Mouse (Mus musculus) yolk sac, embryonic 10.5 days (tissue): ENCODE results near the gene Clca3a1.
"Not testable (repeated sequence)": the region's sequence is repeated elsewhere in the genome, so short reads cannot be mapped to it uniquely, and the experiment has no call there.

Source experiments
- DNase-seq: peaks from one replicate; pipeline ENCODE4 v3.0.0-alpha.2; 2017; ENCODE audit warnings: low spot score

Gene Clca3a1

GRCm38 (mm10) chr3:144760592-144761309 lies at the start of gene Clca3a1:
Clca3a1 (minus strand) TSS chr3:144760977.
- DNase-seq, result no peak

- not testable (repeated sequence) for DNase-seq
Observed at GRCm38 (mm10) chr3:144808153-144808925, 47.6 kb upstream of the Clca3a1 start.

- not testable (repeated sequence) for DNase-seq
Observed at GRCm38 (mm10) chr3:144806626-144807025, 45.8 kb upstream of the Clca3a1 start.

GRCm38 (mm10) chr3:144801861-144802260 lies 41.1 kb upstream of the Clca3a1 start:
- DNase-seq, result no peak

- DNase-seq, result no peak
Observed at GRCm38 (mm10) chr3:144785181-144786148, 24.7 kb upstream of the Clca3a1 start.

- no peak for DNase-seq
Observed at GRCm38 (mm10) chr3:144765161-144765560, 4.4 kb upstream of the Clca3a1 start.

- no peak for DNase-seq
Observed at GRCm38 (mm10) chr3:144761454-144761853, 677 bp upstream of the Clca3a1 start.

GRCm38 (mm10) chr3:144759719-144760118 lies 1.1 kb downstream of the Clca3a1 start:
- DNase-seq, result no peak

GRCm38 (mm10) chr3:144756103-144756502 lies 4.7 kb downstream of the Clca3a1 start:
- not testable (repeated sequence) for DNase-seq

GRCm38 (mm10) chr3:144753120-144753519 lies 7.7 kb downstream of the Clca3a1 start:
- no peak for DNase-seq

GRCm38 (mm10) chr3:144749062-144749963 lies 11.5 kb downstream of the Clca3a1 start:
- not testable (repeated sequence) for DNase-seq

GRCm38 (mm10) chr3:144747706-144748105 lies 13.1 kb downstream of the Clca3a1 start:
- not testable (repeated sequence) for DNase-seq

GRCm38 (mm10) chr3:144738396-144738795 lies 22.4 kb downstream of the Clca3a1 start:
- not testable (repeated sequence) for DNase-seq

- DNase-seq, result no peak
Observed at GRCm38 (mm10) chr3:144736831-144737230, 23.9 kb downstream of the Clca3a1 start.

GRCm38 (mm10) chr3:144723455-144723854 lies 37.3 kb downstream of the Clca3a1 start:
- DNase-seq, result peak; percentile 32

GRCm38 (mm10) chr3:144722566-144722965 lies 38.2 kb downstream of the Clca3a1 start:
- DNase-seq, result not testable (repeated sequence)

GRCm38 (mm10) chr3:144721860-144722256 lies 38.9 kb downstream of the Clca3a1 start:
- DNase-seq, result no peak

GRCm38 (mm10) chr3:144721077-144721859 lies 39.5 kb downstream of the Clca3a1 start:
- DNase-seq, result no peak

- peak; percentile 89 for DNase-seq
Observed at GRCm38 (mm10) chr3:144719901-144720747, 40.7 kb downstream of the Clca3a1 start, which contains the start of gene Sh3glb1. Sh3glb1 (minus strand) TSS chr3:144720335.
